Mouse (Mus musculus): ENCODE results near the gene Gpat3. TPM values are rescaled to one million over a fixed set of nuclear protein-coding genes. Genes with fewer than 3 reads are reported as not detected.

Gene Gpat3
- polyA plus RNA-seq, 1 experiment from 2014 or later = 0.61 TPM

GRCm38 (mm10) chr5:100866183-100866582 lies 20.7 kb downstream of the Gpat3 start:
- H3K4me3 ChIP-seq = no peak overlapping the region
- no peaks in the 10 kb centered on the region for H3K4me1 ChIP-seq
- WGBS = 71% methylated on average over 2 of the region's 2 CpGs
- DNase-seq (ENCODE audit: low spot score) = no peak
- no peaks in the 10 kb centered on the region for H3K36me3 ChIP-seq
- H3K27me3 ChIP-seq (ENCODE audit: low read depth, poor library complexity, severe bottlenecking) = no peaks in the 10 kb centered on the region
- no peaks in the 10 kb centered on the region for H3K9me3 ChIP-seq (replicated peaks)
- H3K27ac ChIP-seq = no peak overlapping the region

- DNase-seq (ENCODE audit: low spot score) = no peak
- H3K4me3 ChIP-seq = no peak overlapping the region
- H3K4me1 ChIP-seq = no peaks in the 10 kb centered on the region
- H3K27ac ChIP-seq = no peak overlapping the region
- no peaks in the 10 kb centered on the region for H3K36me3 ChIP-seq
- H3K9me3 ChIP-seq (replicated peaks) = no peaks in the 10 kb centered on the region
- H3K27me3 ChIP-seq (ENCODE audit: low read depth, poor library complexity, severe bottlenecking) = no peaks in the 10 kb centered on the region
- 67% methylated on average over 4 of the region's 4 CpGs for WGBS
These were observed 23.8 kb downstream of the Gpat3 start for GRCm38 (mm10) chr5:100869197-100869895.

GRCm38 (mm10) chr5:100871987-100872386 lies 26.5 kb downstream of the Gpat3 start:
- Histone ChIP-seq H3K9me3 (replicated peaks) (no peaks in the 10 kb centered on the region), H3K4me3 (no peak overlapping the region), H3K36me3 (no peaks in the 10 kb centered on the region), H3K4me1 (peaks cover 9% of the 10 kb centered on the region), H3K27ac (no peak overlapping the region), H3K27me3 (ENCODE audit: low read depth, poor library complexity, severe bottlenecking) (no peaks in the 10 kb centered on the region)
- DNase-seq (ENCODE audit: low spot score) = no peak
- WGBS = 92% methylated on average over 8 of the region's 8 CpGs

GRCm38 (mm10) chr5:100874721-100875120 lies 29.2 kb downstream of the Gpat3 start:
- H3K27me3 ChIP-seq (ENCODE audit: low read depth, poor library complexity, severe bottlenecking) = no peaks in the 10 kb centered on the region
- no peak overlapping the region for H3K27ac ChIP-seq
- WGBS = 73% methylated on average over 7 of the region's 7 CpGs
- no peaks in the 10 kb centered on the region for H3K36me3 ChIP-seq
- H3K9me3 ChIP-seq (replicated peaks) = no peaks in the 10 kb centered on the region
- no peak for DNase-seq (ENCODE audit: low spot score)
- no peak overlapping the region for H3K4me3 ChIP-seq
- peaks cover 11% of the 10 kb centered on the region for H3K4me1 ChIP-seq

- H3K9me3 ChIP-seq (replicated peaks) = no peaks in the 10 kb centered on the region
- 84% methylated on average over 10 of the region's 10 CpGs for WGBS
These were observed 29.7 kb downstream of the Gpat3 start for GRCm38 (mm10) chr5:100875180-100875579.

GRCm38 (mm10) chr5:100877021-100877420 lies 31.5 kb downstream of the Gpat3 start:
- peaks cover 11% of the 10 kb centered on the region for H3K4me1 ChIP-seq
- DNase-seq (ENCODE audit: low spot score) = no peak
- H3K36me3 ChIP-seq = no peaks in the 10 kb centered on the region
- H3K4me3 ChIP-seq = no peak overlapping the region
- no peaks in the 10 kb centered on the region for H3K9me3 ChIP-seq (replicated peaks)
- H3K27ac ChIP-seq = no peak overlapping the region
- no peaks in the 10 kb centered on the region for H3K27me3 ChIP-seq (ENCODE audit: low read depth, poor library complexity, severe bottlenecking)

More at GRCm38 (mm10) chr5:100875180-100875579, 29.7 kb downstream of the Gpat3 start:
- Histone ChIP-seq H3K27me3 (ENCODE audit: low read depth, poor library complexity, severe bottlenecking) (no peaks in the 10 kb centered on the region), H3K27ac (no peak overlapping the region), H3K4me3 (no peak overlapping the region), H3K4me1 (peaks cover 11% of the 10 kb centered on the region), H3K36me3 (no peaks in the 10 kb centered on the region)
- no peak for DNase-seq (ENCODE audit: low spot score)

- no peaks in the 10 kb centered on the region for H3K36me3 ChIP-seq
- H3K27me3 ChIP-seq (ENCODE audit: low read depth, poor library complexity, severe bottlenecking) = no peaks in the 10 kb centered on the region
- WGBS = 94% methylated on average over 6 of the region's 6 CpGs
- H3K27ac ChIP-seq = no peak overlapping the region
- no peaks in the 10 kb centered on the region for H3K9me3 ChIP-seq (replicated peaks)
- no peak for DNase-seq (ENCODE audit: low spot score)
- peaks cover 3% of the 10 kb centered on the region; the same call in 1 of the 2 replicates for H3K4me1 ChIP-seq
- no peak overlapping the region for H3K4me3 ChIP-seq
These were observed 39.7 kb downstream of the Gpat3 start for GRCm38 (mm10) chr5:100885216-100885615.

- H3K9me3 ChIP-seq (replicated peaks) = no peaks in the 10 kb centered on the region
- H3K27ac ChIP-seq = no peak overlapping the region
- H3K4me3 ChIP-seq = no peak overlapping the region
- no peak for DNase-seq (ENCODE audit: low spot score)
- WGBS = 91% methylated on average over 7 of the region's 7 CpGs
- H3K27me3 ChIP-seq (ENCODE audit: low read depth, poor library complexity, severe bottlenecking) = no peaks in the 10 kb centered on the region
- peaks cover 3% of the 10 kb centered on the region; the same call in 1 of the 2 replicates for H3K4me1 ChIP-seq
- no peaks in the 10 kb centered on the region for H3K36me3 ChIP-seq
These were observed 40.9 kb downstream of the Gpat3 start for GRCm38 (mm10) chr5:100886331-100886988.

- Histone ChIP-seq H3K4me1 (no peaks in the 10 kb centered on the region), H3K36me3 (no peaks in the 10 kb centered on the region), H3K27me3 (ENCODE audit: low read depth, poor library complexity, severe bottlenecking) (no peaks in the 10 kb centered on the region), H3K9me3 (replicated peaks) (no peaks in the 10 kb centered on the region), H3K27ac (no peak overlapping the region), H3K4me3 (no peak overlapping the region)
- DNase-seq (ENCODE audit: low spot score) = no peak
- WGBS = 79% methylated on average over 10 of the region's 10 CpGs
These were observed 50.7 kb downstream of the Gpat3 start for GRCm38 (mm10) chr5:100896199-100896598.

- WGBS = 79% methylated on average over 11 of the region's 11 CpGs
- Histone ChIP-seq H3K36me3 (no peaks in the 10 kb centered on the region), H3K4me3 (no peak overlapping the region), H3K9me3 (replicated peaks) (no peaks in the 10 kb centered on the region), H3K4me1 (no peaks in the 10 kb centered on the region), H3K27me3 (ENCODE audit: low read depth, poor library complexity, severe bottlenecking) (no peaks in the 10 kb centered on the region), H3K27ac (no peak overlapping the region)
- no peak for DNase-seq (ENCODE audit: low spot score)
These were observed 54.4 kb downstream of the Gpat3 start for GRCm38 (mm10) chr5:100899745-100900489.

- H3K27me3 ChIP-seq (ENCODE audit: low read depth, poor library complexity, severe bottlenecking) = no peaks in the 10 kb centered on the region
- H3K4me1 ChIP-seq = no peaks in the 10 kb centered on the region
- H3K4me3 ChIP-seq = no peak overlapping the region
- H3K36me3 ChIP-seq = no peaks in the 10 kb centered on the region
- no peaks in the 10 kb centered on the region for H3K9me3 ChIP-seq (replicated peaks)
- 88% methylated on average over 5 of the region's 5 CpGs for WGBS
- no peak for DNase-seq (ENCODE audit: low spot score)
- no peak overlapping the region for H3K27ac ChIP-seq
These were observed 55.5 kb downstream of the Gpat3 start for GRCm38 (mm10) chr5:100901046-100901445.

- H3K36me3 ChIP-seq = no peaks in the 10 kb centered on the region
- H3K9me3 ChIP-seq (replicated peaks) = no peaks in the 10 kb centered on the region
- DNase-seq (ENCODE audit: low spot score) = no peak
- 90% methylated on average over 7 of the region's 7 CpGs for WGBS
- no peaks in the 10 kb centered on the region for H3K4me1 ChIP-seq
- H3K4me3 ChIP-seq = no peak overlapping the region
- no peaks in the 10 kb centered on the region for H3K27me3 ChIP-seq (ENCODE audit: low read depth, poor library complexity, severe bottlenecking)
- no peak overlapping the region for H3K27ac ChIP-seq
These were observed 63.0 kb downstream of the Gpat3 start for GRCm38 (mm10) chr5:100908478-100908877.

- 91% methylated on average over 10 of the region's 10 CpGs for WGBS
- no peak overlapping the region for H3K27ac ChIP-seq
These were observed 63.4 kb downstream of the Gpat3 start for GRCm38 (mm10) chr5:100908901-100909300.

More at GRCm38 (mm10) chr5:100908901-100909300, 63.4 kb downstream of the Gpat3 start:
- H3K4me3 ChIP-seq = no peak overlapping the region
- DNase-seq (ENCODE audit: low spot score) = no peak
- no peaks in the 10 kb centered on the region for H3K36me3 ChIP-seq
- H3K27me3 ChIP-seq (ENCODE audit: low read depth, poor library complexity, severe bottlenecking) = no peaks in the 10 kb centered on the region
- H3K9me3 ChIP-seq (replicated peaks) = no peaks in the 10 kb centered on the region
- H3K4me1 ChIP-seq = no peaks in the 10 kb centered on the region
